Mouse (Mus musculus) layer of hippocampus, adult 9-11 months (tissue): ENCODE results near the gene Cdc16.

Experiments used
- DNase-seq: peaks from one replicate; pipeline ENCODE4 v3.0.0; 2022

The Cdc16 gene

GRCm38 (mm10) chr8:13828598-13829172 lies 71.2 kb downstream of the Cdc16 start:
- no peak for DNase-seq
